Mouse (Mus musculus) left cerebral cortex, postnatal 4 days (tissue): ENCODE data around the gene Slc12a6. TPM values are rescaled to one million over a fixed set of nuclear protein-coding genes. Genes with fewer than 3 reads are reported as not detected.
"Not testable (repeated sequence)": the region's sequence is repeated elsewhere in the genome, so short reads cannot be mapped to it uniquely, and the experiment has no call there.

ENCODE experiments used
- DNase-seq: peaks from one replicate; pipeline ENCODE4 v3.0.0-alpha.2; 2022
- intact Hi-C: fragments of 180-260 bp; cut with DNase I; formaldehyde crosslinking; loops from one replicate; pipeline ENCODE4 v1.15.1; 2025
- total RNA-seq, 2 experiments: library from RNA; stranded (reverse); gene quantifications; 2 replicates each; pipeline ENCODE4 v1.2.3; 2021

The Slc12a6 gene
- total RNA-seq, 2 experiments from 2014 or later = 84.1 to 87.2 TPM

DNA sequence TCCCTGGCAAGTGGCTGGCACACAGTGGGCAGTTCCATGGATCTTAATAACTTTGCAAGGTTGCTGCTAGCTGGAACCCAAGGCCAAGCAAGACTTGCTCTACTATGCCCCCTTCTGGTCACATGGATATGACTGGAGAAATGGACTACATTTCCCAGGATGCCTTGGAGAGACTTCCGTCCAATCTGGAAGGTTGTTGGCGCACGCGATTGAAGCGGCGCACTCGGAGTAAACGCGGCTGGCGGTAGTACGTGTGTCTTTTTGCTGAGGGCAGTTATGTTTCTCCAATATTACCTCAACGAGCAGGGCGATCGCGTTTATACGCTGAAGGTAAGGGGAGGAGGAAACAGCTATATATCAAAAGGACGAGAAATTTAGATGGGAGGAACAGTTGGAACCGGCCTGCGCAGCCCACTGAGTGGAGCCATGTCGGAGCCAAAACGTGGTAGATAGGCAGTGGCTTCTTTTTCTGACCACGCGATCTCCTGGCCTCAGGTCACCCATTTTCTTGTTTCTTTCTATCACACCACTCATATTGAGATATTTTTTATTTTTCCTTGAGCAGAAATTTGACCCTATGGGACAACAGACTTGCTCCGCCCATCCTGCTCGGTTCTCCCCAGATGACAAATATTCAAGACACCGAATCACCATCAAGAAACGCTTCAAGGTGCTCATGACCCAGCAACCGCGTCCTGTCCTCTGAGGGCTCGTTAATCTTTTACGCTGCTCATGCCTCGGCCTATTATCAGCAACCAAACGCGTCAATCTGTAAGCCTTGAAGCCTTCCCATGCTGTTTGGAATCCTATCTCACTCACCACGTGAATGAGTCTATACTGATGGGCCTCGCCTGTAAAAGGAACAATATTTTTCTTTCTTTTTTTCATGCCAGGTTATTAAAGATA, 3.6 kb upstream of the Slc12a6 start, which contains the start of gene Nop10:
Gene Nop10 (plus strand): TSS at position 179 of the 906 bp plus-strand sequence.
- intact Hi-C loops = no loop called here
- peak; percentile 83 for DNase-seq

DNA sequence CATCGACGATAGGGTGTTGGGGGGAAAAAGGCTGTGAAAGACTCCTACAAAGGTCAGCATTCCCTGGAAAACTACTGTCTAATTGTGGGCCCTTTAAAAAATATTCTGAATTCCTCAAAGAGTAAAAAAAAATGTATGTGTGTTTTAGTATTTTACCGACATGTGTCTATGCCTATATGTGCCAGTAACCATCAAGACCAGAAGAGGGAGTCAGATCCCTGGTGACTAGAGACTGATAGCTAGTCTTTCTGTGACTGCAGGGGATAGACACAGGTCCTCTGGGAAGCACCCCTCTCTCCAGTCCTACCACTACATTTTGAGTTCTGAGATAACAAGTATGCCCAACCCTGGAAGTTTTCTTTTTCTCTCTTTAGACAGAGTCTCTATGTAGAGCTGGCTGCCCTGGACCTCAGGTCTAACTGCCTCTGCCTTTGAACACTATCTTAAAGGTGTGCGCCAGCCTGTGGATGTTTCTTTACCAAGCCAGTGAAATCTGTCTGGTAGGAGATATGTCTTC, 2.8 kb upstream of the Slc12a6 start:
- intact Hi-C loops = no loop called here
- no peak for DNase-seq

GRCm38 (mm10) chr2:112264364-112264763, 1.3 kb upstream of the Slc12a6 start:
- DNase-seq = no peak
- intact Hi-C loops = no loop called here

DNA sequence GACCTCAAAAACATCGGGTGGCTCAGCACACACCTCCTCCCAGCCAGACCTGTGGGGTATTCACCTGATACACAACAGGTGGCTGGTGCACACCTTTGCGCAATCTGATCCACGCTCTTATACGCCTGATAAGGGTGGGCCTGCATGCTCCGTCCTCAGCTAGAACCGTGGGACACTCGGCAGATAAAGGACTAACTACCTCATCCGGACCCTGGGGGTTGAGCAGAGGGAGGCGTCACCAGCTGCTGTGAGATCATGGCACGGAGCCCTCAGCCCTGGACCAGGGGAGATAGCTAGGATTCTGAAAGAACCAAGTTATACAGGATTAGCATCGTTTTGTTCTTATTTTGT, 592 bp downstream of the Slc12a6 start, which contains the start of gene Gm21985:
Gene Gm21985 (plus strand): TSS at position 73 of the 351 bp plus-strand sequence.
- DNase-seq = peak; percentile 68
- intact Hi-C loops = loop anchor here (5.0 kb wide), 1 partner anchor 101 kb away; the partner anchor contains the start of gene Emc4

GRCm38 (mm10) chr2:112266780-112267179, 1.2 kb downstream of the Slc12a6 start:
- intact Hi-C loops = loop anchor here (5.0 kb wide), 1 partner anchor 101 kb away; the partner anchor contains the start of gene Emc4
- DNase-seq = no peak

- intact Hi-C loops = loop anchor here (5.0 kb wide), 1 partner anchor 100 kb away; the partner anchor contains the start of gene Emc4
- no peak for DNase-seq
Observed at GRCm38 (mm10) chr2:112267547-112268269, 2.1 kb downstream of the Slc12a6 start.

- DNase-seq = no peak
- intact Hi-C loops = no loop called here
Observed at GRCm38 (mm10) chr2:112270011-112270410, 4.4 kb downstream of the Slc12a6 start.

GRCm38 (mm10) chr2:112272909-112273308, 7.3 kb downstream of the Slc12a6 start:
- intact Hi-C loops = no loop called here
- DNase-seq = no peak

DNA sequence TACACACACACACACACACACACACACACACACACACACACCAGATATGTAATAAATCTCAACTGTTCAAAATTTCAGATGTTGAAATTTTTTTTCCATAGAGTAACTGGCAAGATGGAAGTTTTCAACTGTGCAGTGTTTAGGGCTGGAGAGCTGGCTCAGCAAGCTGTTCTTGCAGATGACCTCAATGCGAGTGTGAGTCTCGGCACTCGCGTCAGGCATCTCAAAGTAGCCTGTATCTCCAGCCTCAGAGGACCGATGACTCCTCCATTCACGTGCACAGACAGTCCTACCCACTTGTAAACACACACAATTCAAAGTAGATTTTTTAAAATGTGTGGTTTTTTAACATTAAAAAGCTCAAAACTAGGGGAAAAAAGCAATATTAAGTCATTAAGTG, 7.8 kb downstream of the Slc12a6 start:
- intact Hi-C loops = no loop called here
- DNase-seq = no peak

DNA sequence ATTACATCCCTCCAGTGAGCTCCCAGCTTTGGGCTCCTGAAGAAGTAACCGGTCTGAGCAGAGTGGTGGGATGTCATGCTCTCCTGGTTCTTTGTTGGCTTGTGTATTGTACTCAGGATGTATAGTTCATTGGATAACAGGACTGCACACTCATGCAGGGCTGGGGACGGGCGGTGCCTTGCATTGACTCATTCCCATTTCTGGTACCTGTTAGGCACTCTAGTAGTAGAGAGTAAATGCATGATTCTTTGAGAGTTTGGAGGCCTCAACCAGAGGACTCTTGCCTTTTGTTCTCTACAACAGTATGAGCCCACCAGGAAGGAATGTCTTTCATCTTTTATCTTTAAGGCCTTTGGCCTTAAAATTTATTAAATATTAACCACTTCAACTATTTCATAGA, 11.2 kb downstream of the Slc12a6 start:
- no peak for DNase-seq
- intact Hi-C loops = no loop called here

GRCm38 (mm10) chr2:112282846-112283245, 17.2 kb downstream of the Slc12a6 start:
- DNase-seq = no peak
- intact Hi-C loops = no loop called here

DNA sequence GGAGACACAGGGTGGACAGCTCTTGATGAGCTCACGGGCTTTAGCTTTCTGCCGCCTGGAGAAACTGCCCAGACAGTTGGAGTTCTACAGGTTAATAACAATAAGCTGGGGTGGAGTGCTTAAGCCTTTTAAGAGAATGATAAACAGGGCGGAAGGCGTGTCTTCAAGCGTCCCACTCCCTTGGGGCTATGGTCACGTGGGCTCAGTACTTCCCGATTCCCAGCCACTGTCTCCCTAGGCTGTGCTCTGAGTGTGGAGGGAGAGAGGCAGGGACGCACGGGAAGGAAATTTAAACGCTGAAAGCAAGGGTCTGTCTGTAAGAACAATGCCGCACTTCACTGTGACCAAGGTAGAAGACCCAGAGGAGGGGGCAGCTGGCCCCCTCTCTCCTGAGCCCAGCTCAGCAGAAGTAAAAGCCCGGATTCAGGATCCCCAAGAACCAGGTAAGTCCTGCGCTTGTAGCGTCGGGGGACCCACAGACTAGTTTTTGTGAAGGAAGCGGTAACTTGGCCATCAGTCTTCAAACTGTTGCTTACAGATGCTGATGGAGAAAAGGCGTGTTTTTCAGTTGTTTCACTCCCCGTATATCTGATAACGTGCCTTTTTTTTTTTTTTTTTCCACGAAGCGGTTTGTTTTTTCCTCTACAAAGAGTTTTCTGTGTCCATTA, 18.9 kb downstream of the Slc12a6 start:
- intact Hi-C loops = no loop called here
- peak; percentile 43 for DNase-seq

GRCm38 (mm10) chr2:112285031-112285390, 19.4 kb downstream of the Slc12a6 start:
- DNase-seq = no peak
- intact Hi-C loops = no loop called here

DNA sequence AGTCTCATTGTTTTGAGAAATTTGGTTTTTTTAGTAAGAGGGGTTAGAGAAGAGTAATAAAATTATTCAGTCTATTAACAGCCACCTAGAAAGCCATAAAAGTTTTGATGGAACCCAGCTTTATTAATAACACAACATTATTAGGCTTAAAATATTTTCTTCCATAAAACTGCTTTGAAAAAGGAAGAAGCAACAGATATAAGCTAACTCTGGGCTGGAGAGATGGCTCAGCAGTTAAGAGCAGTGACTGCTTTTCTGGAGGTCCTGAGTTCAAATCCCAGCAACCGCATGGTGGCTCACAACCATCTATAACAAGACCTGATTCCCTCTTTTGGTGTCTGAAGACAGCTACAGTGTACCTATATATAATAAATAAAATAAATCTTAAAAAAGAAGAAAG, 20.4 kb downstream of the Slc12a6 start:
- DNase-seq, intact Hi-C loops: not testable (repeated sequence)

- intact Hi-C loops = no loop called here
- DNase-seq = no peak
Observed at GRCm38 (mm10) chr2:112287059-112287458, 21.4 kb downstream of the Slc12a6 start.

DNA sequence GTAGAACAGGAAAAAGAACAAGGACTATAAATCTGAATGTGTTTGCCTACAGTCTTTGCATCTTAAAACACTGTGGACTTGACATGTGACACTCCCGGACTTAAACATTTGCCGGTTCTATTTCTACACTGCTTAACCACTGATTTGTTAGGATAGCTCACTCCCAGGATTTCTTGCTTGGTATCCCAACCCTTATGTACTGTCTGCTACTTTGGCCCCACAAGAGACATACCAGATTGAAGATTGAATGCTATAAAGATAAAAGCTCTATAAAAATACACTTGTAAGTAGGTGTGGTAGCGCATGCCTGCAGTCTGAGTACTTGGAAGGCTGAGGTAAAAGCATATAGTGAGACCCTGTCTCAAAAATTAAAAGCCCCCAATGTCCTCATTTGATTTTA, 23.9 kb downstream of the Slc12a6 start:
- intact Hi-C loops = no loop called here
- DNase-seq = no peak

DNA sequence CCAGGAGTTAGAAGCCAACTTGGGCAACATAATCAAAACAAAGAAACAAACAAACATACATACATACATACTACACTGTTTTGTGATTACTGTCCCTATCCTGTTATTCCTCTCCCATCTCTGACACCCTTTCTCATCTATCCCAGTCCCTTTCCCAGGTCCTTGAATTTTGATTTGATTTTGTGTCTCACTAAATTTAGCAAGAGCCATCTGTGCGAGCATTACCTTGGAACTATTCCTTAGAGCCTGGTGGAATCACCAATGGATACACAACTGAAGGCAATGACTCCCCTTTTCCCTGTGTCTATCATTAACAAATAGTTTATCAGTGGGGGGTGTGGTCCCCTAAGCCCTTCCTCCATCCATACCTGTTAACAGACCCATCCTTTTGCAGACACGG, 27.2 kb downstream of the Slc12a6 start:
- intact Hi-C loops = no loop called here

DNA sequence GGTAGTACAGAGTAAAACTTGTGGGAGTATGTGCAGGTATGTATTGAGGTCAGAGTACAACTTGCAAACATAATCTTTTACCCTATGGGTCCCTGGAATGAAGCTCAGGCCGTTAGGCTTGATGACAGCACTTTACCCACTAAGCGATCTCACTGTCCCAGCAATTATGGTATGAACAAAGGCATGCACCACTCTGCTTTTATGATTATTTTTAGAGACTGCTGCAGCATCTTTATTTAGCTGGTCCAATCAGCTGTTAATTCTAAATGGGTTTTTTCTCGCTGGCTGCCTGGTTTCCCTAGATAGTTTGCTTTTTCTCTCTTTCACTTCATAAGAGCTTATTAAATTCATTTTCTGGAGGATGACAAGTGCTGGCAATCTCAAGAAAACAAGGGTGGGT, 30.6 kb downstream of the Slc12a6 start:
- no peak for DNase-seq
- intact Hi-C loops = no loop called here

More for the DNA sequence above, 27.2 kb downstream of the Slc12a6 start:
- no peak for DNase-seq

DNA sequence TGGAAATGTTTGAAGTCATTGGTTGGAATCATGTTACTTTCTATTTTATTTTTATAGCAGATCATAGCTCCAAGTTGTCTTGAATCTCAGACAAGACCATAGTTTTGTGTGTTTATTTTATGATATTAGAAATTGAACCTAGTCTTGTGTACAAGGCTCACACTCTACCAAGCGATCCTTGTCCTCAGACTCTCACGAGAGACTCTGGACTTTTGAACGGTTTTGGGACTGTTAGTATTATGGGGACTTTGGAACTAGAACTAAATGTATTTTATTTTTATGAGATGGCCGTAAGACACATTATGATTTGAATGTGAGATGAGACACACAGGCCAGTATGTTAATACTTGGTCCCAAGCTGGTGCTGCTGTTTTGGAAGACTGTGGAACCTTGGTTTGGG, 32.6 kb downstream of the Slc12a6 start:
- no peak for DNase-seq
- intact Hi-C loops = no loop called here

DNA sequence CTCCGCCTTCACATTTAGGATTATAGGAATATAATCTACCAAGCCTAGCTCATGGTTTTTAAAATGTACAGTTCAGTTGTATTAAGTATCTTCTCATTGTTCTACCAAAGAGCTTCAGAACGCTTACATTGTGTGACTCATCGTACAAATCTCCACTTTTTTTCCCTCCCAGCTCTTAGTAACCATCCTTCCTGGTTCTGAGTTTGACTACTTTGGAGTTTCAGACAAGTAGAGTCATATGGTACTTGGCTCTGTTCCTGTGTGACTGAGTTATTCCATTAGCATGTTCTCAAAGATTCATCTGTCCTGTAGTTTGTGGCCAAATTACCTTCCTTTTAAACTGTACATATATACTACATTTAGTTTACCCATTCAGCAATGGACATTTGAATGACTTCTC, 43.0 kb downstream of the Slc12a6 start:
- intact Hi-C loops = no loop called here
- DNase-seq = no peak

- no peak for DNase-seq
- intact Hi-C loops = no loop called here
Observed at GRCm38 (mm10) chr2:112309161-112309600, 43.6 kb downstream of the Slc12a6 start.
